In the genomic region with DNA sequence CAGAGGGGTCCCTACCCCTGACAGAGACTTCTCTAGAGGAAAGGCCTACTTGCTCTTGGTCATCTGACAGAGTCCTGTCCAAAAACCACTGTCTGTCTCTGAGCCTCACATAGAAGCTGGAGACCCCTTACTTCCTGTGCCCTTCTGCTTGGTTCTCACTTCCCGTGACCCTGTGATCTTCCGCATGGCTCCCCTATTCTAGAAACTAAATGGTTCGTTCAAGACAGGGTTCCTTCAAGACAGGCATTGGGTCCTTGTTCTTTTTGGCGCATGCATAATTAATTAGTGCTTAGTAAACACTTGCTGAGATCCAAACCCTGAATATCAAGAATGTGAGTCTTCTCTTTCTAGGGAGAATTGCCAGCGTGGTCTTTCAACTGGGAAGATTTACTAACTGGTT, we compare ENCODE assay signal across 20 mouse cellular contexts. TPM values are rescaled to one million over a fixed set of nuclear protein-coding genes. Genes with fewer than 3 reads are reported as not detected.
DNase-seq lines count a peak whose midpoint lies in the region; ATAC-seq and TF ChIP-seq lines count a peak whose summit lies in the region.
"Had no signal": no experiment of that assay in that cellular context is flagged by ENCODE, and none has a peak within 500 bp of the region (broad histone marks: within the 10 kb centered on the region; RNA-seq: fewer than 3 reads in every experiment).

No protein-coding gene starts in this region.

- H3K9ac ChIP-seq in kidney, embryonic 16.5 days (replicated peaks; ENCODE audit: low read length) = no peak overlapping the region
- H3K9ac ChIP-seq in neural tube, embryonic 12.5 days = no peak overlapping the region
- H3K9ac ChIP-seq in neural tube, embryonic 15.5 days (replicated peaks) = no peak overlapping the region
- H3K9ac ChIP-seq: heart, embryonic 12.5 days; liver, embryonic 14.5 days had no signal

- H3K4me2 ChIP-seq in kidney, embryonic 16.5 days (replicated peaks; ENCODE audit: low read depth, low read length) = no peak overlapping the region
- no peak overlapping the region for H3K4me2 ChIP-seq in neural tube, embryonic 12.5 days (replicated peaks)
- no peak overlapping the region for H3K4me2 ChIP-seq in neural tube, embryonic 15.5 days
- H3K4me2 ChIP-seq: heart, embryonic 12.5 days had no signal

- TF ChIP-seq POLR2A in kidney, adult 2 months (IDR thresholded peaks at IDR 0.05; ENCODE audit: low read depth, low read length) = no peak

- no peak overlapping the region for H3K4me3 ChIP-seq in kidney, embryonic 16.5 days (ENCODE audit: low read length)
- no peak overlapping the region for H3K4me3 ChIP-seq in kidney, adult 2 months (ENCODE audit: insufficient read depth, low read depth, low read length)
- H3K4me3 ChIP-seq in neural tube, embryonic 12.5 days = no peak overlapping the region
- H3K4me3 ChIP-seq in neural tube, embryonic 15.5 days (replicated peaks) = no peak overlapping the region
- H3K4me3 ChIP-seq: heart, embryonic 12.5 days; megakaryocyte, embryonic 14.5 days had no signal

- TF ChIP-seq CTCF in kidney, adult 2 months (conservative IDR thresholded peaks at IDR 0.05; ENCODE audit: insufficient read depth, insufficient read length, low read depth, low read length) = no peak

- peaks cover 17% of the 10 kb centered on the region for H3K4me1 ChIP-seq in kidney, embryonic 16.5 days (ENCODE audit: insufficient read depth, low read length)
- H3K4me1 ChIP-seq in kidney, adult 2 months (ENCODE audit: control insufficient read depth, insufficient read depth, low read length) = peaks cover 7% of the 10 kb centered on the region; the same call in 1 of the 2 replicates
- peaks cover 8% of the 10 kb centered on the region for H3K4me1 ChIP-seq in neural tube, embryonic 12.5 days
- 0 out of 2 replicates have a peak, but pooled peaks cover 2% of the 10 kb centered on the region for H3K4me1 ChIP-seq in neural tube, embryonic 15.5 days

- no peaks in the 10 kb centered on the region for H3K27me3 ChIP-seq in kidney, embryonic 16.5 days (ENCODE audit: insufficient read depth, low read length)
- no peaks in the 10 kb centered on the region for H3K27me3 ChIP-seq in kidney, adult 2 months (replicated peaks; ENCODE audit: control insufficient read depth, insufficient read depth, low read length)
- H3K27me3 ChIP-seq in neural tube, embryonic 12.5 days (replicated peaks) = no peaks in the 10 kb centered on the region
- H3K27me3 ChIP-seq in neural tube, embryonic 15.5 days (replicated peaks) = no peaks in the 10 kb centered on the region
- H3K27me3 ChIP-seq: heart, embryonic 12.5 days; megakaryocyte, embryonic 14.5 days had no signal

- no peaks in the 10 kb centered on the region for H3K9me3 ChIP-seq in kidney, embryonic 16.5 days (ENCODE audit: low read length)
- no peaks in the 10 kb centered on the region for H3K9me3 ChIP-seq in neural tube, embryonic 12.5 days
- H3K9me3 ChIP-seq in neural tube, embryonic 15.5 days (replicated peaks) = no peaks in the 10 kb centered on the region
- H3K9me3 ChIP-seq: G1E; heart, embryonic 12.5 days; megakaryocyte, embryonic 14.5 days had no signal

- 75% methylated on average over 5 of the region's 5 CpGs for WGBS in kidney, embryonic 16.5 days
- whole genome bisulfite sequencing in kidney, adult 2 months = 78% methylated on average over 5 of the region's 5 CpGs
- 50% methylated on average over 5 of the region's 5 CpGs for WGBS in neural tube, embryonic 12.5 days
- WGBS in neural tube, embryonic 15.5 days = 40% methylated on average over 5 of the region's 5 CpGs

- 0 out of 2 replicates have a peak, but pooled peaks have one; percentile 7 for ATAC-seq in frontal cortex, adult (ENCODE audit: low TSS enrichment)
- ATAC-seq in kidney, embryonic 16.5 days (ENCODE audit: low FRiP score, low TSS enrichment) = no peak
- 0 out of 2 replicates have a peak, but pooled peaks have one; percentile 17 for ATAC-seq in neural tube, embryonic 12.5 days (ENCODE audit: low FRiP score, low read depth)
- peak; percentile 57; the same call in 1 of the 2 replicates for ATAC-seq in neural tube, embryonic 15.5 days (ENCODE audit: low FRiP score)
- ATAC-seq: CD4-positive, CD25-positive, alpha-beta regulatory T cell, adult 4 months; intestine, embryonic 16.5 days had no signal

- DNase-seq in frontal cortex, postnatal 25 days (ENCODE audit: low spot score in 2 of 2) = no peak
- DNase-seq in kidney, adult 2 months = no peak
- DNase-seq in neural tube, embryonic 10.5 days (ENCODE audit: extremely low spot score, low spot score) = no peak
- no peak for DNase-seq in left cerebral cortex, postnatal 4 days
- DNase-seq: adrenal gland, adult 2 months; cerebellum, postnatal 10 days; embryo, embryonic 11 days; heart, postnatal 36 days; lung, postnatal 10 days; right cerebral cortex, adult 18-20 months had no signal

- H3K27ac ChIP-seq in kidney, embryonic 16.5 days (ENCODE audit: low read length) = peak overlapping the region; percentile 44; the same call in 1 of the 2 replicates
- no peak overlapping the region for H3K27ac ChIP-seq in kidney, adult 2 months (ENCODE audit: insufficient read depth, low read depth, low read length)
- no peak overlapping the region for H3K27ac ChIP-seq in neural tube, embryonic 12.5 days
- H3K27ac ChIP-seq in neural tube, embryonic 15.5 days (replicated peaks) = 0 out of 2 replicates have a peak overlapping the region, but pooled peaks have one; percentile 51
- H3K27ac ChIP-seq: liver, embryonic 14.5 days had no signal

- no peaks in the 10 kb centered on the region for H3K36me3 ChIP-seq in kidney, embryonic 16.5 days (ENCODE audit: insufficient read depth, low read length)
- no peaks in the 10 kb centered on the region for H3K36me3 ChIP-seq in kidney, adult 2 months (ENCODE audit: control insufficient read depth, insufficient read depth, low read length)
- H3K36me3 ChIP-seq in neural tube, embryonic 12.5 days = no peaks in the 10 kb centered on the region
- H3K36me3 ChIP-seq in neural tube, embryonic 15.5 days = no peaks in the 10 kb centered on the region
- H3K36me3 ChIP-seq: heart, embryonic 12.5 days had no signal

- intact Hi-C loops in left cerebral cortex, postnatal 4 days (cut with DNase I) = no loop called here

RNA-seq across cellular contexts. Expression of a gene that starts 14.6 kb away (rescaled TPM):
- 42.4 and 42.8 TPM in 2 replicates for polyA plus RNA-seq in kidney, embryonic 16.5 days (2015; fragmentation: Nextera tagmentation; extraction: Ambion mirVana)
- polyA plus RNA-seq in kidney, adult 2 months (2012; rRNA removed) = 5.9 and 7.3 TPM in 2 replicates
- 30.7 and 31.2 TPM in 2 replicates for polyA plus RNA-seq in neural tube, embryonic 12.5 days (2016; fragmentation: Nextera tagmentation; extraction: Ambion mirVana)
- polyA plus RNA-seq in neural tube, embryonic 15.5 days (2015; fragmentation: Nextera tagmentation; extraction: Ambion mirVana) = 28.0 and 30.5 TPM in 2 replicates
- total RNA-seq in left cerebral cortex, postnatal 4 days (2021) = 10 to 100 TPM; 21.4 to 23.6 TPM

RNA-seq across cellular contexts. Expression of a gene that starts 14.7 kb away (rescaled TPM):
- 13.3 and 18.4 TPM in 2 replicates for polyA plus RNA-seq in kidney, embryonic 16.5 days (2015; fragmentation: Nextera tagmentation; extraction: Ambion mirVana)
- 4.1 and 4.3 TPM in 2 replicates for polyA plus RNA-seq in kidney, adult 2 months (2012; rRNA removed)
- polyA plus RNA-seq in neural tube, embryonic 12.5 days (2016; fragmentation: Nextera tagmentation; extraction: Ambion mirVana) = 40.2 and 42.7 TPM in 2 replicates
- polyA plus RNA-seq in neural tube, embryonic 15.5 days (2015; fragmentation: Nextera tagmentation; extraction: Ambion mirVana) = 25.4 and 34.6 TPM in 2 replicates
- 10 to 100 TPM; 61.4 to 62.9 TPM for total RNA-seq in left cerebral cortex, postnatal 4 days (2021)

Comparison
In these comparisons a context has a peak if more than half of its experiments do, and no peak if none do; other contexts are left out.
1. H3K27ac ChIP-seq: peak in kidney, embryonic 16.5 days (single experiment) and neural tube, embryonic 15.5 days (single experiment); none in kidney, adult 2 months (single experiment) and neural tube, embryonic 12.5 days (single experiment).